Mouse (Mus musculus) thymus, adult 2 months (tissue): ENCODE results near the gene Gli3. TPM values are rescaled to one million over a fixed set of nuclear protein-coding genes. Genes with fewer than 3 reads are reported as not detected.

Source experiments
- DNase-seq: peaks from one replicate; pipeline ENCODE4 v3.0.0; 2021
- H3K27ac ChIP-seq: fragments of 200-500 bp; 2 replicates; pipeline ENCODE4 v1.5.1; 2012; ENCODE audit warnings: low read length, control low read depth; ENCODE audit not compliant: control insufficient read depth, insufficient read depth
- H3K27me3 ChIP-seq: fragments of 200-500 bp; 2 replicates; pipeline ENCODE4 v1.6.1; 2012; ENCODE audit warnings: mild to moderate bottlenecking, low read length, moderate library complexity, mixed read lengths; ENCODE audit not compliant: control insufficient read depth, insufficient read depth
- H3K36me3 ChIP-seq: fragments of 200-500 bp; 2 replicates; pipeline ENCODE4 v1.6.1; 2012; ENCODE audit warnings: mild to moderate bottlenecking, low read length, moderate library complexity; ENCODE audit not compliant: control insufficient read depth, insufficient read depth
- H3K4me1 ChIP-seq: fragments of 200-500 bp; replicated peaks from 2 replicates; pipeline ENCODE4 v1.6.1; 2012; ENCODE audit warnings: low read length; ENCODE audit not compliant: control insufficient read depth, insufficient read depth
- H3K4me3 ChIP-seq: fragments of 200-500 bp; 2 replicates; pipeline ENCODE4 v1.5.1; 2012; ENCODE audit warnings: mild to moderate bottlenecking, low read length, control low read depth, moderate library complexity; ENCODE audit not compliant: control insufficient read depth, insufficient read depth
- CTCF ChIP-seq: fragments of 200-500 bp; IDR thresholded peaks from 2 replicates; pipeline ENCODE4 v1.5.1; 2012; ENCODE audit warnings: mild to moderate bottlenecking, control low read depth, low read length, moderate library complexity, borderline replicate concordance; ENCODE audit not compliant: control insufficient read depth, poor library complexity, insufficient read depth; ENCODE audit errors: extremely low read depth
- POLR2A ChIP-seq: fragments of 200-500 bp; IDR thresholded peaks from 2 replicates; pipeline ENCODE4 v1.6.1; 2012; ENCODE audit warnings: mild to moderate bottlenecking, low read length, control low read depth, moderate library complexity; ENCODE audit not compliant: control insufficient read depth, poor library complexity, insufficient read depth; ENCODE audit errors: extremely low read depth
- WGBS: fragments of 180-500 bp; shearing (Covaris S2); methylation state at CpG from one replicate; pipeline ENCODE4 v1.1.7; 2018; 5-methylcytosine and 5-hydroxymethylcytosine counted together
- polyA plus RNA-seq: library from polyadenylated mRNA; depleted of rRNA; stranded (reverse); fragments of >200 nt; gene quantifications from 2 replicates; pipeline ENCODE4 v1.2.3, GENCODE M21; 2012

Gli3 gene
- polyA plus RNA-seq, 1 experiment: 2.3 TPM

- TF ChIP-seq POLR2A: no peak
- TF ChIP-seq CTCF: no peak
- WGBS: 94% methylated on average over 5 of the region's 5 CpGs
- DNase-seq: no peak
These were observed 50.1 kb downstream of the Gli3 start for GRCm38 (mm10) chr13:15513114-15513513.

GRCm38 (mm10) chr13:15514082-15514481 lies 51.0 kb downstream of the Gli3 start:
- no peaks in the 10 kb centered on the region for H3K4me1 ChIP-seq
- H3K27ac ChIP-seq: no peak overlapping the region
- no peak overlapping the region for H3K4me3 ChIP-seq
- no peaks in the 10 kb centered on the region for H3K36me3 ChIP-seq
- H3K27me3 ChIP-seq: no peaks in the 10 kb centered on the region
- no peak for TF ChIP-seq POLR2A
- 92% methylated on average over 8 of the region's 8 CpGs for WGBS
- no peak for DNase-seq

More at GRCm38 (mm10) chr13:15513114-15513513, 50.1 kb downstream of the Gli3 start:
- Histone ChIP-seq H3K4me1 (no peaks in the 10 kb centered on the region), H3K4me3 (no peak overlapping the region), H3K27ac (no peak overlapping the region), H3K27me3 (no peaks in the 10 kb centered on the region), H3K36me3 (no peaks in the 10 kb centered on the region)

GRCm38 (mm10) chr13:15517048-15517760 lies 54.2 kb downstream of the Gli3 start:
- Histone ChIP-seq H3K27ac (no peak overlapping the region), H3K36me3 (no peaks in the 10 kb centered on the region), H3K4me1 (no peaks in the 10 kb centered on the region), H3K4me3 (no peak overlapping the region), H3K27me3 (no peaks in the 10 kb centered on the region)
- 85% methylated on average over 9 of the region's 9 CpGs for WGBS
- DNase-seq: no peak
- TF ChIP-seq CTCF (no peak), POLR2A (no peak)

- no peaks in the 10 kb centered on the region for H3K36me3 ChIP-seq
- no peaks in the 10 kb centered on the region for H3K27me3 ChIP-seq
- 93% methylated on average over 2 of the region's 2 CpGs for WGBS
- TF ChIP-seq CTCF: no peak
- TF ChIP-seq POLR2A: no peak
- no peaks in the 10 kb centered on the region for H3K4me1 ChIP-seq
- no peak overlapping the region for H3K4me3 ChIP-seq
- H3K27ac ChIP-seq: no peak overlapping the region
- no peak for DNase-seq
These were observed 57.3 kb downstream of the Gli3 start for GRCm38 (mm10) chr13:15520353-15520752.

GRCm38 (mm10) chr13:15522153-15522552 lies 59.1 kb downstream of the Gli3 start:
- no peak for TF ChIP-seq CTCF
- TF ChIP-seq POLR2A: no peak
- Histone ChIP-seq H3K4me1 (no peaks in the 10 kb centered on the region), H3K27ac (no peak overlapping the region), H3K4me3 (no peak overlapping the region), H3K27me3 (no peaks in the 10 kb centered on the region), H3K36me3 (no peaks in the 10 kb centered on the region)
- WGBS: 81% methylated on average over 3 of the region's 3 CpGs
- no peak for DNase-seq

- DNase-seq: no peak
- Histone ChIP-seq H3K4me1 (no peaks in the 10 kb centered on the region), H3K4me3 (no peak overlapping the region), H3K27ac (no peak overlapping the region), H3K36me3 (no peaks in the 10 kb centered on the region), H3K27me3 (no peaks in the 10 kb centered on the region)
- TF ChIP-seq POLR2A: no peak
- no peak for TF ChIP-seq CTCF
- WGBS: 87% methylated on average over 8 of the region's 8 CpGs
These were observed 61.2 kb downstream of the Gli3 start for GRCm38 (mm10) chr13:15524208-15524607.

- no peak for TF ChIP-seq CTCF
- TF ChIP-seq POLR2A: no peak
- Histone ChIP-seq H3K27me3 (no peaks in the 10 kb centered on the region), H3K4me3 (no peak overlapping the region), H3K27ac (no peak overlapping the region), H3K36me3 (no peaks in the 10 kb centered on the region), H3K4me1 (no peaks in the 10 kb centered on the region)
- no peak for DNase-seq
- whole genome bisulfite sequencing: 96% methylated on average over 4 of the region's 4 CpGs
These were observed 63.7 kb downstream of the Gli3 start for GRCm38 (mm10) chr13:15526691-15527090.
